Mouse (Mus musculus) thymus, postnatal 25 days (tissue): ENCODE measurements around the gene Rnf223.
"Not testable (repeated sequence)": the region's sequence is repeated elsewhere in the genome, so short reads cannot be mapped to it uniquely, and the experiment has no call there.

Experiments
- DNase-seq: peaks from one replicate; pipeline ENCODE4 v3.0.0; 2022

Gene Rnf223

GRCm38 (mm10) chr4:156133334-156133733 is 3.0 kb downstream of the Rnf223 start:
- no peak for DNase-seq

- no peak for DNase-seq
Observed at GRCm38 (mm10) chr4:156133943-156134605, 3.8 kb downstream of the Rnf223 start.

- DNase-seq: no peak
Observed at GRCm38 (mm10) chr4:156135112-156135511, 4.8 kb downstream of the Rnf223 start.

- DNase-seq: no peak
Observed at GRCm38 (mm10) chr4:156135801-156136200, 5.5 kb downstream of the Rnf223 start.

GRCm38 (mm10) chr4:156136285-156137100 is 6.2 kb downstream of the Rnf223 start:
- DNase-seq: peak; percentile 13

GRCm38 (mm10) chr4:156150887-156151286 is 20.6 kb downstream of the Rnf223 start:
- not testable (repeated sequence) for DNase-seq

- DNase-seq: no peak
Observed at GRCm38 (mm10) chr4:156154771-156155170, 24.5 kb downstream of the Rnf223 start.

GRCm38 (mm10) chr4:156166477-156166876 is 36.2 kb downstream of the Rnf223 start:
- DNase-seq: peak; percentile 23

GRCm38 (mm10) chr4:156168611-156169010 is 38.3 kb downstream of the Rnf223 start:
- DNase-seq: no peak

- DNase-seq: no peak
Observed at GRCm38 (mm10) chr4:156169129-156169528, 38.8 kb downstream of the Rnf223 start.

GRCm38 (mm10) chr4:156171828-156172227 is 41.5 kb downstream of the Rnf223 start:
- no peak for DNase-seq

GRCm38 (mm10) chr4:156177630-156178029 is 47.3 kb downstream of the Rnf223 start:
- DNase-seq: no peak
